Comparison of ENCODE assay signal across 14 mouse cellular contexts in genomic region chr10:43073281-43073680, GRCm38 (mm10).
A peak's percentile ranks its signal among the peaks of the same experiment; 100 is the strongest.
DNase-seq lines count a peak whose midpoint lies in the region; ATAC-seq lines count a peak whose summit lies in the region.
"Had no signal": no experiment of that assay in that cellular context is flagged by ENCODE, and none has a peak within 500 bp of the region (broad histone marks: within the 10 kb centered on the region; RNA-seq: fewer than 3 reads in every experiment).

No protein-coding gene starts in this region.

- 42% methylated on average over 8 of the region's 8 CpGs for WGBS in neural tube, embryonic 13.5 days
- WGBS in hindbrain, embryonic 15.5 days = 30% methylated on average over 8 of the region's 8 CpGs

- H3K4me2 ChIP-seq in neural tube, embryonic 13.5 days = no peak overlapping the region
- H3K4me2 ChIP-seq in hindbrain, embryonic 15.5 days = no peak overlapping the region
- H3K4me2 ChIP-seq: heart, embryonic 11.5 days; kidney, embryonic 15.5 days had no signal

- no peaks in the 10 kb centered on the region for H3K36me3 ChIP-seq in neural tube, embryonic 13.5 days
- H3K36me3 ChIP-seq in hindbrain, embryonic 15.5 days = no peaks in the 10 kb centered on the region
- H3K36me3 ChIP-seq: kidney, embryonic 15.5 days had no signal

- DNase-seq in embryo, embryonic 11 days = peak; percentile 19
- no peak for DNase-seq in embryo, embryonic 9.5 days (ENCODE audit: extremely low spot score)
- no peak for DNase-seq in neural tube, embryonic 10.5 days (ENCODE audit: extremely low spot score, low spot score)
- DNase-seq in retina, postnatal 1 day = peak; percentile 66
- no peak for DNase-seq in layer of hippocampus, adult 8-10 months (ENCODE audit: low spot score in 2 of 2)
- no peak for DNase-seq in spleen, postnatal 14 days (ENCODE audit: low spot score in 2 of 2)
- DNase-seq: cerebellum, adult 2 months; gastrocnemius, postnatal 25 days; liver; lung, adult 2 months had no signal

- no peak overlapping the region for H3K4me3 ChIP-seq in neural tube, embryonic 13.5 days
- H3K4me3 ChIP-seq in hindbrain, embryonic 15.5 days = no peak overlapping the region
- H3K4me3 ChIP-seq: kidney, embryonic 15.5 days had no signal

- no peak overlapping the region for H3K9ac ChIP-seq in neural tube, embryonic 13.5 days
- no peak overlapping the region for H3K9ac ChIP-seq in hindbrain, embryonic 15.5 days
- H3K9ac ChIP-seq: kidney, embryonic 15.5 days had no signal

- no peaks in the 10 kb centered on the region for H3K9me3 ChIP-seq in neural tube, embryonic 13.5 days
- H3K9me3 ChIP-seq in hindbrain, embryonic 15.5 days = no peaks in the 10 kb centered on the region
- H3K9me3 ChIP-seq: kidney, embryonic 15.5 days had no signal

- H3K4me1 ChIP-seq in neural tube, embryonic 13.5 days (replicated peaks) = peaks cover 32% of the 10 kb centered on the region
- peaks cover 38% of the 10 kb centered on the region for H3K4me1 ChIP-seq in hindbrain, embryonic 15.5 days (replicated peaks)
- H3K4me1 ChIP-seq: kidney, embryonic 15.5 days had no signal

- no peaks in the 10 kb centered on the region for H3K27me3 ChIP-seq in neural tube, embryonic 13.5 days
- no peaks in the 10 kb centered on the region for H3K27me3 ChIP-seq in hindbrain, embryonic 15.5 days
- H3K27me3 ChIP-seq: kidney, embryonic 15.5 days had no signal

- no peak for ATAC-seq in neural tube, embryonic 13.5 days (ENCODE audit: low read depth)
- no peak for ATAC-seq in hindbrain, embryonic 15.5 days (ENCODE audit: low FRiP score, low read depth)

- H3K27ac ChIP-seq in neural tube, embryonic 13.5 days (replicated peaks) = peak overlapping the region; percentile 61
- peak overlapping the region; percentile 31 for H3K27ac ChIP-seq in hindbrain, embryonic 15.5 days (replicated peaks)
- H3K27ac ChIP-seq: kidney, embryonic 15.5 days had no signal

Comparison
In these comparisons a context has a peak if more than half of its experiments do, and no peak if none do; other contexts are left out.
1. DNase-seq: peak in embryo, embryonic 11 days (single experiment) and retina, postnatal 1 day (single experiment); none in embryo, embryonic 9.5 days (single experiment), neural tube, embryonic 10.5 days (single experiment), layer of hippocampus, adult 8-10 months (0 of 2) and spleen, postnatal 14 days (0 of 2).